Mouse (Mus musculus): ENCODE results near the gene Apoa4. TPM values are rescaled to one million over a fixed set of nuclear protein-coding genes. Genes with fewer than 3 reads are reported as not detected.

Apoa4 gene
- polyA plus RNA-seq, 1 experiment from 2014 or later: 1.3 TPM

DNA sequence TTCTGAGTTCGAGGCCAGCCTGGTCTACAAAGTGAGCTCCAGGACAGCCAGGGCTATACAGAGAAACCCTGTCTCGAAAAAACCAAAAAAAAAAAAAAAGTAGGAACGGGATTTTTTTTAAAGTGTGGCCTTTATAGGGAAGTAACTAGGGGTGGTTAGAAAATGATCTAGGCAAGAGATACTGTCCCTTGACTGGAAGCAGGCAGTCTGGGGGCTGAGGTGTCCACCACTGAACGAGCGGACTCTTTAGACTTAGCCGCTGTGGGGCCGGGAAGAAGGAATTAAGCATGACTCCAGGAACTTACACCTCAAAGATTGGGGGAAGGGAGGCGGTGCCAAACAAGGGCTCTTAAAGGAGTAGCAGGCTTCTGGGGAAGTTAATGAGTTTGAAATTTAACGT is 22.3 kb upstream of the Apoa4 start:
- no peak overlapping the region for H3K4me2 ChIP-seq (ENCODE audit: low read depth, low read length)
- 78% methylated on average over 9 of the region's 9 CpGs for WGBS
- peaks cover 10% of the 10 kb centered on the region for H3K4me1 ChIP-seq (ENCODE audit: control insufficient read depth, insufficient read depth, low read length)
- H3K27me3 ChIP-seq (ENCODE audit: control insufficient read depth, insufficient read depth, low read length): no peaks in the 10 kb centered on the region
- no peak overlapping the region for H3K27ac ChIP-seq (ENCODE audit: low read length)
- H3K4me3 ChIP-seq (ENCODE audit: low read length): no peak overlapping the region
- no peaks in the 10 kb centered on the region for H3K9me3 ChIP-seq (replicated peaks; ENCODE audit: control insufficient read depth, low read length)
- peaks cover 27% of the 10 kb centered on the region for H3K36me3 ChIP-seq (ENCODE audit: control insufficient read depth, insufficient read depth)
- ATAC-seq (replicated peaks; ENCODE audit: extremely low read depth, insufficient read depth, low FRiP score): no peak
- H3K9ac ChIP-seq (ENCODE audit: low read length): no peak overlapping the region

GRCm38 (mm10) chr9:46223090-46223489 is 17.4 kb upstream of the Apoa4 start:
- Histone ChIP-seq H3K4me3 (ENCODE audit: low read length) (no peak overlapping the region), H3K9ac (ENCODE audit: low read length) (no peak overlapping the region), H3K4me1 (ENCODE audit: control insufficient read depth, insufficient read depth, low read length) (no peaks in the 10 kb centered on the region), H3K36me3 (ENCODE audit: control insufficient read depth, insufficient read depth) (peaks cover 27% of the 10 kb centered on the region), H3K9me3 (replicated peaks; ENCODE audit: control insufficient read depth, low read length) (no peaks in the 10 kb centered on the region), H3K27ac (ENCODE audit: low read length) (no peak overlapping the region), H3K4me2 (ENCODE audit: low read depth, low read length) (no peak overlapping the region), H3K27me3 (ENCODE audit: control insufficient read depth, insufficient read depth, low read length) (no peaks in the 10 kb centered on the region)
- 85% methylated on average over 6 of the region's 6 CpGs for WGBS
- no peak for ATAC-seq (replicated peaks; ENCODE audit: extremely low read depth, insufficient read depth, low FRiP score)

- Histone ChIP-seq H3K27ac (ENCODE audit: low read length) (no peak overlapping the region), H3K4me2 (ENCODE audit: low read depth, low read length) (no peak overlapping the region), H3K27me3 (ENCODE audit: control insufficient read depth, insufficient read depth, low read length) (peaks cover 3% of the 10 kb centered on the region; the same call in 1 of the 2 replicates), H3K4me1 (ENCODE audit: control insufficient read depth, insufficient read depth, low read length) (no peaks in the 10 kb centered on the region), H3K4me3 (ENCODE audit: low read length) (no peak overlapping the region), H3K9me3 (replicated peaks; ENCODE audit: control insufficient read depth, low read length) (no peaks in the 10 kb centered on the region), H3K9ac (ENCODE audit: low read length) (no peak overlapping the region), H3K36me3 (ENCODE audit: control insufficient read depth, insufficient read depth) (peaks cover 27% of the 10 kb centered on the region)
- WGBS: 84% methylated on average over 3 of the region's 3 CpGs
- no peak for ATAC-seq (replicated peaks; ENCODE audit: extremely low read depth, insufficient read depth, low FRiP score)
Measured at GRCm38 (mm10) chr9:46224101-46224500, 16.4 kb upstream of the Apoa4 start.

DNA sequence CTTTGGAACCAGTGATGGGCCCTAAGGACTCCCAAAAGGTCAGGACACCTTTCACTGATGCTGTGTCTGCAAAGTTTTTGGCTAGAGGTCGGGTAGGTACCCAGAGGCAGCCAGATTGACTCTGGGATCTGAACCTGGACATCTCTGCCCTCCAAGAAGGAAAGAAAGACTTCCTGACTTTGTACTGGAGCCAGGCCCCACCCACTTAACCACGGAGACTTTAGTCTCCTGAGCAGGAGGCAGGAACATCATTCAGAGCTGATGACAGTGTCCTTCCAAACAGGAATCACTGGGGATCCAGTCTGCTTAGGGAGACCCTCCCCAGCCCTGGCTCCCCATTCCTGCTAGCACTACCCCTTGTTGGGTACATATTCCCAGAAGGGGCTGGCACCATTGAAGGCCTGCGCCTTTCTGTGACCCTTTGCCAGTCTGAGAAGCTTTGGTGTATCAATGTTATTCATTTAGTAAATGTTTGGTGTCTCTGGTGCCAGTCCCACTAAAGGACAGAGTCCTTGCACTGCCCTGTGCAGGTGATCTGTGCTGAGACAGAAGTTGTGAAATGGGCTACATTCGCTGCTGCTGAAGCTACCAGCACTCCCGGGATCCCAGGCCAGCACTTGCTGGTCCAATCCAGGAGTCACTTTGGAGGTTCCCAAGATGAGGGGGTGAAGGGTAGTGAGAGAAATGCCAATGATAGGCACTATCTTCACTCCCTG is 15.4 kb upstream of the Apoa4 start:
- no peak overlapping the region for H3K9ac ChIP-seq (ENCODE audit: low read length)
- ATAC-seq (replicated peaks; ENCODE audit: extremely low read depth, insufficient read depth, low FRiP score): no peak
- no peaks in the 10 kb centered on the region for H3K9me3 ChIP-seq (replicated peaks; ENCODE audit: control insufficient read depth, low read length)
- peaks cover 3% of the 10 kb centered on the region; the same call in 1 of the 2 replicates for H3K27me3 ChIP-seq (ENCODE audit: control insufficient read depth, insufficient read depth, low read length)
- no peak overlapping the region for H3K4me2 ChIP-seq (ENCODE audit: low read depth, low read length)
- 60% methylated on average over 5 of the region's 5 CpGs for WGBS
- peaks cover 22% of the 10 kb centered on the region for H3K36me3 ChIP-seq (ENCODE audit: control insufficient read depth, insufficient read depth)
- H3K27ac ChIP-seq (ENCODE audit: low read length): no peak overlapping the region
- H3K4me3 ChIP-seq (ENCODE audit: low read length): no peak overlapping the region
- H3K4me1 ChIP-seq (ENCODE audit: control insufficient read depth, insufficient read depth, low read length): peaks cover 3% of the 10 kb centered on the region; the same call in 1 of the 2 replicates

GRCm38 (mm10) chr9:46227064-46227614 is 13.4 kb upstream of the Apoa4 start:
- peaks cover 6% of the 10 kb centered on the region for H3K4me1 ChIP-seq (ENCODE audit: control insufficient read depth, insufficient read depth, low read length)
- ATAC-seq (replicated peaks; ENCODE audit: extremely low read depth, insufficient read depth, low FRiP score): no peak

DNA sequence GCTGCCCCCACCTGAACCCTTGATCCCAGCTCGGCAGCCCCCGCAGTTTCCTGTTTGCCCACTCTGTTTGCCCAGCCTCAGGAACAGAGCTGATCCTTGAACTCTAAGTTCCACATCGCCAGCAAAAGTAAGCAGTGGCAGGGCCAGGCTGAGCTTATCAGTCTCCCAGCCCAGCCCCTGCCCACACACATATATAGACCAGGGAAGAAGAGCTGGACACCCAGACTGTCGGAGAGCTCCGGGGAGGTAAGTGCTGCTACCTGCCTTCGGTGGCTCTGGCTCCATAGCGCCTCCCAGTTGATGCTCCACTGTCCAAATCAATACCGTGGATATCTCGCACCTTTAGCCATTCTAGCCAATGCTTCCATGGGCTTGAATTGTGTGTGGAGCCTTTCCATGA is 12.0 kb upstream of the Apoa4 start, which contains the start of gene Apoa1:
Gene Apoa1 (plus strand): TSS at position 90 of the 400 bp plus-strand sequence.
- Histone ChIP-seq H3K4me1 (ENCODE audit: control insufficient read depth, insufficient read depth, low read length) (peaks cover 6% of the 10 kb centered on the region), H3K4me3 (ENCODE audit: low read length) (no peak within 1 kb of the TSS), H3K36me3 (ENCODE audit: control insufficient read depth, insufficient read depth) (no peaks in the 10 kb centered on the region), H3K27ac (ENCODE audit: low read length) (no peak within 1 kb of the TSS), H3K27me3 (ENCODE audit: control insufficient read depth, insufficient read depth, low read length) (peaks cover 3% of the 10 kb centered on the region; the same call in 1 of the 2 replicates), H3K9me3 (replicated peaks; ENCODE audit: control insufficient read depth, low read length) (no peaks in the 10 kb centered on the region), H3K4me2 (ENCODE audit: low read depth, low read length) (no peak within 1 kb of the TSS), H3K9ac (ENCODE audit: low read length) (no peak within 1 kb of the TSS)
- WGBS: 44% methylated on average over 9 of the region's 9 CpGs
- no peak for ATAC-seq (replicated peaks; ENCODE audit: extremely low read depth, insufficient read depth, low FRiP score)

More at GRCm38 (mm10) chr9:46227064-46227614, 13.4 kb upstream of the Apoa4 start:
- no peak overlapping the region for H3K4me3 ChIP-seq (ENCODE audit: low read length)
- 56% methylated on average over 3 of the region's 3 CpGs for WGBS
- no peak overlapping the region for H3K27ac ChIP-seq (ENCODE audit: low read length)
- peaks cover 3% of the 10 kb centered on the region; the same call in 1 of the 2 replicates for H3K27me3 ChIP-seq (ENCODE audit: control insufficient read depth, insufficient read depth, low read length)
- H3K9me3 ChIP-seq (replicated peaks; ENCODE audit: control insufficient read depth, low read length): no peaks in the 10 kb centered on the region
- 0 out of 2 replicates have a peak, but pooled peaks cover 4% of the 10 kb centered on the region for H3K36me3 ChIP-seq (ENCODE audit: control insufficient read depth, insufficient read depth)
- H3K9ac ChIP-seq (ENCODE audit: low read length): no peak overlapping the region
- no peak overlapping the region for H3K4me2 ChIP-seq (ENCODE audit: low read depth, low read length)

GRCm38 (mm10) chr9:46229573-46230449 is 10.7 kb upstream of the Apoa4 start:
- Histone ChIP-seq H3K4me1 (ENCODE audit: control insufficient read depth, insufficient read depth, low read length) (peaks cover 6% of the 10 kb centered on the region), H3K9me3 (replicated peaks; ENCODE audit: control insufficient read depth, low read length) (no peaks in the 10 kb centered on the region), H3K4me3 (ENCODE audit: low read length) (peak overlapping the region; percentile 51), H3K27me3 (ENCODE audit: control insufficient read depth, insufficient read depth, low read length) (peaks cover 3% of the 10 kb centered on the region; the same call in 1 of the 2 replicates), H3K9ac (ENCODE audit: low read length) (peak overlapping the region; percentile 60), H3K27ac (ENCODE audit: low read length) (no peak overlapping the region), H3K36me3 (ENCODE audit: control insufficient read depth, insufficient read depth) (no peaks in the 10 kb centered on the region), H3K4me2 (ENCODE audit: low read depth, low read length) (peak overlapping the region; percentile 83)
- peak; percentile 86 for ATAC-seq (replicated peaks; ENCODE audit: extremely low read depth, insufficient read depth, low FRiP score)
- 15% methylated on average over 37 of the region's 37 CpGs for WGBS

GRCm38 (mm10) chr9:46230450-46230975 is 10.0 kb upstream of the Apoa4 start:
- no peaks in the 10 kb centered on the region for H3K36me3 ChIP-seq (ENCODE audit: control insufficient read depth, insufficient read depth)
- WGBS: 25% methylated on average over 13 of the region's 13 CpGs
- peak overlapping the region; percentile 83 for H3K4me2 ChIP-seq (ENCODE audit: low read depth, low read length)
- H3K4me1 ChIP-seq (ENCODE audit: control insufficient read depth, insufficient read depth, low read length): peaks cover 6% of the 10 kb centered on the region
- H3K9me3 ChIP-seq (replicated peaks; ENCODE audit: control insufficient read depth, low read length): no peaks in the 10 kb centered on the region
- ATAC-seq (replicated peaks; ENCODE audit: extremely low read depth, insufficient read depth, low FRiP score): no peak
- no peak overlapping the region for H3K27ac ChIP-seq (ENCODE audit: low read length)
- H3K4me3 ChIP-seq (ENCODE audit: low read length): peak overlapping the region; percentile 51
- peak overlapping the region; percentile 60 for H3K9ac ChIP-seq (ENCODE audit: low read length)
- peaks cover 3% of the 10 kb centered on the region; the same call in 1 of the 2 replicates for H3K27me3 ChIP-seq (ENCODE audit: control insufficient read depth, insufficient read depth, low read length)
